Mouse (Mus musculus): ENCODE measurements around the gene Isyna1.
A peak's percentile ranks its signal among the peaks of the same experiment; 100 is the strongest.

The Isyna1 gene

DNA sequence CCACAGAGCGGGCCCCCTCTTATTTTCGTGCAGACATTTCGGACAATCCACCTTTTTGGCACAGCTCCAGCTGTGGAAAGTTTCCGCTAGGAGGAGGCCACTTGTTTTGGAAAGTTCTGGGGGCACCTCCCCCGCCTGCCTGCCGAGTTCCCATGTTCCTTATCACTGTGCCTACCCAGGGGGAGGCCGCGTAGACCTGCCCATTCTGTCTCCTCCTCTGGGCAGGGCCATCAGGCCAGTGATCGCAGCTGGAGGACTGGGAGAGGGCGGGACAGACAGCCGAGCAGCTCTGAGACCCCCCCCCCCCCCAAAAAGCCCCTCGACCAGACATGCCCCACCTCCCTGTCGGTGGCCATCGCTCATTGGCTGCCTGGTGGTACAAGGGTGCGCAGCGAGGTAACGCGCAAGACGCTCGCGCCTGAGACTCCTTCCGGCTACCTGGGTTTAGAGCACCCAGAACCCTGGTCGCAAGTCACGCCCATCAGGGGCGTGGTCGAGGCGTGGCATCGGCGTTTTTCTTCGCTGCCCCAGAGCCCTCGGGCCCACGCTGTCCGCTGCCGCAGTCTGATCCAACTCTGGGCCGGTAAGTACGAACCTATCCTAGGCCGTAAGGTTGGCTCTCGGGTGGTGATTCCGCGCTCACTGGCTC is at the start of gene Isyna1:
Gene Isyna1 (plus strand): TSS at position 413 of the 649 bp plus-strand sequence.
- H3K36me3 ChIP-seq (ENCODE audit: control insufficient read depth, insufficient read depth, low read length, poor library complexity, severe bottlenecking) = no peaks in the 10 kb centered on the region

DNA sequence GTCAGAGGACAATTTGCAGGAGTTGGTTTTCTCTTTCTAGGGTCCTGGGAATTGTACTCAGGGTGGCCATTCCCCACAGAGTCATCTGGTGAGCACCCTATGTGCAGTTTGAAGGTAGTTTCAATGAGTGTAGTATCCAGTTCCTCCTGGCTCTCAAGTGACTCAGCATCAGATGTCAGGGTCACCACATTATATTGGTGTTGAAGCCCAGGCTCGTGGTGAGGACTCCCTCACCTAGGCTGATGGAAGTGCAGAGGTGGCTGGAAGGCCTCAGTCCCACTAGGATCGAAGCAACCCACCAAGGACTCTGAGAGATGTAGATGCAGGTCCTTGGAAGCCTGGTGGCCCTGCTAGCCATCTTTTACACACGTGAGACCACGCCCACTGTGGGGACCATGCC is 47.8 kb upstream of the Isyna1 start:
- no peak for DNase-seq (ENCODE audit: low read depth, low spot score)
- Histone ChIP-seq H3K27me3 (ENCODE audit: control insufficient read depth, insufficient read depth, low read length, poor library complexity, severe bottlenecking) (no peaks in the 10 kb centered on the region), H3K36me3 (ENCODE audit: control insufficient read depth, insufficient read depth, low read length, poor library complexity, severe bottlenecking) (no peaks in the 10 kb centered on the region; the same call in 1 of the 2 replicates)

More for the DNA sequence above, at the start of gene Isyna1:
- no peaks in the 10 kb centered on the region for H3K27me3 ChIP-seq (ENCODE audit: control insufficient read depth, insufficient read depth, low read length, poor library complexity, severe bottlenecking)
- peak; percentile 97 for DNase-seq (ENCODE audit: low read depth, low spot score)

DNA sequence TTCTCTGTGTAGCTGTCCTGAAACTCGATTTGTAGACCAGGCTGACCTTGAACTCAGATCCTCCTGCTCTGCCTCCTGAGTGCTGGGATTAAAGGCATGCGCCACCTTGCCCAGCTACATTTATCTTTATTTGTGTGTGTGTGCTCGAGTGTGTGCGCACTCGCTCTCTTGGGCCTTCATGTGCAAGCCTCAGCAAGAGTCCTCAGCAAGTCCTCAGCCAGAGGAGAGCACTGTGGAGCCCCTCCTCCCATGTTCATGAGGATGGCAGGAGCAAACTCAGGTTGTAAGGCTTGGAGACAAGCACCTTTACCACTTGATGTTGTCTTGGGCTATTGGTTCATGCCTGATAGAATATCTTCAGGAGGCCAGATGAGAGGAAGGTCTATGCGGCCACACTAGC is 46.4 kb upstream of the Isyna1 start:
- no peak for DNase-seq (ENCODE audit: low read depth, low spot score)

DNA sequence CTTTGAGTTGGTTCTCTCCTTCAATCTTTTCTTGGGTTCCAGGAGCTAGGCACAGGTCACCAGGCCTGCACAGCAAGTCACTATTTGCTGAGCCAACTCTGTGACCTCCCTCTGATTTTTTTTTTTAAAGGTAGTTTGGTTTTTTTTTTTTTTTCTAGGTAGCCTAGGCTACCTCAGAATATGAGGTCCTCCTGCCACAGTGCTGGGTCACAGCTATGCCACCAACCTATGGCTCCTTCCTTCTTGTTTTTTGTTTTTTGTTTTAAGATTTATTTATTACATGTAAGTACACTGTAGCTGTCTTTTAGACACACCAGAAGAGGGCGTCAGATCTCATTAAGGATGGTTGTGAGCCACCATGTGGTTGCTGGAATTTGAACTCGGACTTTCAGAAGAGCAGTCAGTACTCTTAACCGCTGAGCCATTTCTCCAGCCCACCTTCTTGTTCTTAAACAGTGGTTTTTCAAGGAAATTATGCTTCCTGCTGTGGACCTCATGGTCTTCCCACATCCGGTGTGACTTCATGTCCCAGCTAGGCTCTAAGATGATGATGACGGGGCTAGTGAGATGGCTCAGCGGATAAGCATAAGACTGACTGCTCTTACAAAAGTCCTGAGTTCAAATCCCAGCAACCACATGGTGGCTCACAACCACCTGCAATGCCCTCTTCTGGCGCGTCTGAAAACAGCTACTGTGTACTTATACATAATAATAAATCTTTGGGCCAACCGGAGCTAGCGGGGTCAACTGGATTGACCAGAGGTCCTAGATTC is 44.6 kb upstream of the Isyna1 start:
- no peaks in the 10 kb centered on the region for H3K27me3 ChIP-seq (ENCODE audit: control insufficient read depth, insufficient read depth, low read length, poor library complexity, severe bottlenecking)
- DNase-seq (ENCODE audit: low read depth, low spot score) = no peak
- no peaks in the 10 kb centered on the region for H3K36me3 ChIP-seq (ENCODE audit: control insufficient read depth, insufficient read depth, low read length, poor library complexity, severe bottlenecking)

More for the DNA sequence above, 46.4 kb upstream of the Isyna1 start:
- no peaks in the 10 kb centered on the region; the same call in 1 of the 2 replicates for H3K36me3 ChIP-seq (ENCODE audit: control insufficient read depth, insufficient read depth, low read length, poor library complexity, severe bottlenecking)
- no peaks in the 10 kb centered on the region for H3K27me3 ChIP-seq (ENCODE audit: control insufficient read depth, insufficient read depth, low read length, poor library complexity, severe bottlenecking)

DNA sequence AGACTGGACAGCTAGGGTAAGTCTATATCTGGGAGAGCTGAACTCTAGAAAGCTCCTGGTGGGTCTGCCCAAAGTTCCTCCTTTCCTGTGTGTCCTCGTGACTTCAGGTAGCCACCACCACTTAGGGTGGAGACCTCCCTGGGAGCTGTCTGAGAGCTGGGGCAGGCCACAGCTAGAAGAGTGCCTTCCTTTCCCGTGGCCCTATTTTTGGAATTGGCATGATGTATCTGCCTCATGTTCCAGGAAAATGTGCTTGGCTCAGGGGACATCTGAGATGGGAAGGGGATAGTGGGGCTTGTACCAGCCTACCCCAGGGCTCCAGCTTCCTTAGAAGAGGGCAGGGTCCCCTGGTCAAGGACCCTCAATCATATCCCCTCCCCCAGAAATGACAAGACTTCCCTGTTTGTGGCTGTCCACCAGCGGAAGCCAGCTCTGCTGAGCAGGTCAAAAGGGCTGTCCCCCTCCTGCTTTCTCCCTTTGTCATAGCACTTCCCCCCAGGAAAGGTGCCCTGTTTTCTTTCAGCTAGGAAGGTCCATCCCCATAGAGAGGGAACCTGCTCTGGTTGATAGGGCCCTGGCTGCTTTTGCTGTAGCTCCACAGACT is 42.5 kb upstream of the Isyna1 start:
- Histone ChIP-seq H3K27me3 (ENCODE audit: control insufficient read depth, insufficient read depth, low read length, poor library complexity, severe bottlenecking) (no peaks in the 10 kb centered on the region), H3K36me3 (ENCODE audit: control insufficient read depth, insufficient read depth, low read length, poor library complexity, severe bottlenecking) (no peaks in the 10 kb centered on the region)
- no peak for DNase-seq (ENCODE audit: low read depth, low spot score)

DNA sequence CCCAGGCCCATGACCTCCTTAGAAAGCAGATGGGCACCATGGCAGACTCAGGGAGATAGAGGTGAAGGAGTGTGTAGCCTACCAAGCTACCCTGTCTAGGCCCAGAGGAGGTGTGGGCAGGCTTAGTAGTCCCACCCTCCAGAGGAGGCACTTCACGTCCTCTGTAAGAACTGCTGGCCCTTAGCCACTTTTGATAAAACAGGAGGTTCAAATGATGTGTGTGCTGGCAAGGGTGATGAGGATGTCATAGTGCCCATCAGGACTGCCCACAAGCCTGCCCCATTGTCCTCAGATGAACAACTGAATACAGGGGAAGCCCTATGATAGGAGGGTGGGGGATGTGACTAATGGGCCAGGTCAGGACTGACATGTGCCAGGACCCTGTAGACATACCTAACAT is 41.3 kb upstream of the Isyna1 start:
- no peaks in the 10 kb centered on the region for H3K36me3 ChIP-seq (ENCODE audit: control insufficient read depth, insufficient read depth, low read length, poor library complexity, severe bottlenecking)
- DNase-seq (ENCODE audit: low read depth, low spot score) = no peak
- H3K27me3 ChIP-seq (ENCODE audit: control insufficient read depth, insufficient read depth, low read length, poor library complexity, severe bottlenecking) = no peaks in the 10 kb centered on the region

DNA sequence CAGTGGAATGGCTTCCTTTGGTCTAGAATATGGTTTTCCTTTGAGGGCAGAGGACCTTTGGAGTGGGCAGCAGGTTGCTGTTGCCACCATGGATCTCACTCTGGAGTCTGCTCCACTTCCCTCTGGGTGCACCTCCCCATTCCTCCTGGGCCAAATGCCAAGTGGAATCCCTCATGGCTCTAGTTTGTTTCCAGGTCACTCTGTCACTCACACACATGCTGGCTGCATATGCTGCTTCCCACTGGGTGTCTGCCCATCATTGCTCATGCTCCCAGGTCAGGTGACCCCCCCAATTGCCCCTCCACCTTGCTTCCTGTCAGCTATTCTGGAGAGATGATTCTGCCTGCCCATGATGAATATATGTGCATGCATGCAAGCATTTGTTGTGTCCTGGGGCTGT is 40.4 kb upstream of the Isyna1 start:
- DNase-seq (ENCODE audit: low read depth, low spot score) = no peak
- no peaks in the 10 kb centered on the region for H3K27me3 ChIP-seq (ENCODE audit: control insufficient read depth, insufficient read depth, low read length, poor library complexity, severe bottlenecking)

DNA sequence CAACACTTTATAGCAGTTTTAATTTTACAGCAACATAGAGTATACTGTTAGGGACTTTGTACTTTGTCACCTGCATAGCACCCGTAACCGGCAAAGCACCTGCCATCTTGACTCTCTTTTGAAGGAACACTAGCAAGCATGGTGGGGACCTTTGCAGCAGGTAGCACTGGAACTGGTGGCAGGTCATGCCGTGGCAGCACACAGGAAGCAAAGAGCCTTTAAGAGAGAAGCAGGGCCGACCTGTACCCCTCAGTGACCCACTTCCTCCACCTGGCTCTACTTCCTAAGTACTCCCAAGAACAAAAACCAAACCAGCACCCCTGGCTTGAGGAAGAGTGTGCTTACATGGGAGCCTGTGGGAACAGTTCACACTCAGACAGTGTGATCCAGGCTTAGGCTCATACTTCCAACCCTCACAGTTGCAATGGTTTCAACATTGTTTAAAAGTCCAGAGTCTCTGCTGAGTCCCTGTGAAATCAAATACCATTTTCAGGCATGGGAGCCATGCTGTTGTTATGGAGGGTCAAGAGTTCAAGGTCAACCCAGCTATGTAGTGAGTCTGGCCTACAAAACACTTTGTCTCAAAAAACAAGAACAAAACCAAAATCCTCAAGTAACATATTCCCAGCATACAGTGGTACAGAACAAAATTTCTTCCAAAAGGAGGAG is 39.0 kb upstream of the Isyna1 start:
- Histone ChIP-seq H3K36me3 (ENCODE audit: control insufficient read depth, insufficient read depth, low read length, poor library complexity, severe bottlenecking) (no peaks in the 10 kb centered on the region), H3K27me3 (ENCODE audit: control insufficient read depth, insufficient read depth, low read length, poor library complexity, severe bottlenecking) (no peaks in the 10 kb centered on the region)
- no peak for DNase-seq (ENCODE audit: low read depth, low spot score)

More for the DNA sequence above, 40.4 kb upstream of the Isyna1 start:
- no peaks in the 10 kb centered on the region for H3K36me3 ChIP-seq (ENCODE audit: control insufficient read depth, insufficient read depth, low read length, poor library complexity, severe bottlenecking)

DNA sequence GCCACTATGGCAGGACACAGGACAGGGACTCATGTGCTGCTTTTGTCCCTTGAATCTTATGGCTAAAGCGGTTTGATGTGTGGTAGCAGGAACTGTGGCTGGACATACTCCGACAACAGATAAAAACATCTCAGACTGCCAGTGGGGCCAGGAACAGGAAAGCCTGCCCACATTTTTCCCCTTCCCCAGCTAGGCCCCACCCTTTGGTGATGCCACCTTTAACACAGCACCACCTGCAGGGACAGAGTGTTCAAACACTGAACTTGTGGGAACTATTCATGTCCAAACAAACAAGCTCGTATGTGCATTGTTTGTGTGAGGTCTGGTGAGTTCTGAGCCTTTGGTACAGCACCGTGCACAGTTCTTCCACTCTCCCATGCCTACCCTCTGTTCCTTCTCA is 35.8 kb upstream of the Isyna1 start:
- DNase-seq (ENCODE audit: low read depth, low spot score) = peak; percentile 44
- Histone ChIP-seq H3K36me3 (ENCODE audit: control insufficient read depth, insufficient read depth, low read length, poor library complexity, severe bottlenecking) (no peaks in the 10 kb centered on the region), H3K27me3 (ENCODE audit: control insufficient read depth, insufficient read depth, low read length, poor library complexity, severe bottlenecking) (no peaks in the 10 kb centered on the region)

DNA sequence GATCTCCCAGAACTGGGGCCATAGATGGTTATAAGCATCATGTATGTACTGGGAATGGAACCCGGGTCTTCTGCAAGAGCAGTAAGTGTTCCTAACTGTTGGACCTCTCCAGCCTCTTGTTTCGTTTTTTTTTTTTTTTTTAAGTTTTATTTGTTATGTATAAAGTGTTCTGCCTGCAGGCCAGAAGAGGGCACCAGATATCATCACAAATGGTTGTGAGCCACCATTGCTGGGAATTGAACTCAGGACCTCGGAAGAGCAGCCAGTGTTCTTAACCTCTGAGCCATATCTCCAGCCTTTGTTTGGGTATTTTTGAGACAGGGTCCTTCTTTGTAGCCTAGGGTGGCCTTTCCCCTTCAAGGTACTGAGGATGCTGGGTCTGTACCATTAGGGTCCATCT is 35.2 kb upstream of the Isyna1 start:
- no peaks in the 10 kb centered on the region for H3K27me3 ChIP-seq (ENCODE audit: control insufficient read depth, insufficient read depth, low read length, poor library complexity, severe bottlenecking)
- DNase-seq (ENCODE audit: low read depth, low spot score) = peak; percentile 59
- H3K36me3 ChIP-seq (ENCODE audit: control insufficient read depth, insufficient read depth, low read length, poor library complexity, severe bottlenecking) = no peaks in the 10 kb centered on the region

DNA sequence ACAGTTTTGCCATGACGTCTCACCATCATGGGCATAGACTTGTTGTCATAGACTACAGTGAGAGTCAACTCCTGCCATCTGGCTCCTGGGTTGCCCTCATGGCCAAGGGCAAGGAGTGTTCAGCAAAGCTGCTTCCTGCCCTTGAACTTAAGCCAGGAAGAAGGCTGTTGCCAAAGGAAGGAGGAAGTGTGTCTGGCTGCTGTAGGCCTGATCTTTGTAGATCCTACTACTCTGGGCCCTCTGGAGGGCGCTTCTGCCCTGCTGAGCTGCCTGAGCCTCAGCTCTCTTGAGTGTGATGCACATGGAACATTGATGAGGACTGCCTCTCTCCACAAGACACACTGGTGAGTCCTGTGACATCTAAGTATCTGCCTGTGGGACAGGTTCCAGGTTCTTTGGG is 34.1 kb upstream of the Isyna1 start:
- no peaks in the 10 kb centered on the region for H3K36me3 ChIP-seq (ENCODE audit: control insufficient read depth, insufficient read depth, low read length, poor library complexity, severe bottlenecking)
- H3K27me3 ChIP-seq (ENCODE audit: control insufficient read depth, insufficient read depth, low read length, poor library complexity, severe bottlenecking) = no peaks in the 10 kb centered on the region
- peak; percentile 48 for DNase-seq (ENCODE audit: low read depth, low spot score)

DNA sequence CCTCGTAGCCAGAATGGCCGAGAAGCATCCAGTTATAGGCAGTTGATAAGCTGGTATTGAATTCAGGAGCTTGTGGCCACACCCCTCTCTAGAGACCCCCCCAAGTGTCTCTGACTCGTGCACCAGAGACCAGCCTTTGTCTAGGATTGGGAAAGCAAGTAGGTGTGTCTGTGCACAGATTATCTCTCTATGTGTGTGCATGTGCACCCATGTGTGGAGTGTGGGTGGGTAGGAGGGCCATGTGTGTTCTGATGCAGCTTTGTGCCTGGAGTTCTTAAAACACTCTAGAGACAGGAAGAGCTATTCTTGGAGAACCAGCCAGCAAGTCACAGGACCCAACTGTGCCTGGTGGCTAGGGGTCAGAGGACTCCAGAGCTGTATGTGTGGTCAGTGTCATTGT is 33.6 kb upstream of the Isyna1 start:
- DNase-seq (ENCODE audit: low read depth, low spot score) = peak; percentile 13
- Histone ChIP-seq H3K27me3 (ENCODE audit: control insufficient read depth, insufficient read depth, low read length, poor library complexity, severe bottlenecking) (no peaks in the 10 kb centered on the region), H3K36me3 (ENCODE audit: control insufficient read depth, insufficient read depth, low read length, poor library complexity, severe bottlenecking) (no peaks in the 10 kb centered on the region)

DNA sequence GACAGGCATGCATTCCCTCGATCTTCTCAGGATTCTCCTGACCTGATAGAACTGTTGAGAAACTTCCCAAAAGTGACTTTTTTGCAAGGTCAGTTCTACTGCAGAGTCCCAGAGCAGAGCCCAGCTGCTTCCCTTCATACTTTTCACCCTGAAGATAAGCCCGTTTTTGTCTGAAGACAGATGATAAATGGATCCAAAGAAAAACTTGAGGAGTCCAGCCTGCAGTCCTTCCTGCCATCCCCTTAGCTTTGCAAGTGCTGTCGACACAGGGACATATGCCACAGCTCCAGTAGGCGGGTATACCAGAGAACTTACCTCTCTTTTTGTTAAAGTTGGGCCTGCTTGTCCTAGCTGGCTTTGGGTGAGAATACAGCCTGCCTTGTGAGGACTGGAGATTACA is 32.8 kb upstream of the Isyna1 start:
- no peak for DNase-seq (ENCODE audit: low read depth, low spot score)
- no peaks in the 10 kb centered on the region for H3K36me3 ChIP-seq (ENCODE audit: control insufficient read depth, insufficient read depth, low read length, poor library complexity, severe bottlenecking)
- H3K27me3 ChIP-seq (ENCODE audit: control insufficient read depth, insufficient read depth, low read length, poor library complexity, severe bottlenecking) = no peaks in the 10 kb centered on the region

DNA sequence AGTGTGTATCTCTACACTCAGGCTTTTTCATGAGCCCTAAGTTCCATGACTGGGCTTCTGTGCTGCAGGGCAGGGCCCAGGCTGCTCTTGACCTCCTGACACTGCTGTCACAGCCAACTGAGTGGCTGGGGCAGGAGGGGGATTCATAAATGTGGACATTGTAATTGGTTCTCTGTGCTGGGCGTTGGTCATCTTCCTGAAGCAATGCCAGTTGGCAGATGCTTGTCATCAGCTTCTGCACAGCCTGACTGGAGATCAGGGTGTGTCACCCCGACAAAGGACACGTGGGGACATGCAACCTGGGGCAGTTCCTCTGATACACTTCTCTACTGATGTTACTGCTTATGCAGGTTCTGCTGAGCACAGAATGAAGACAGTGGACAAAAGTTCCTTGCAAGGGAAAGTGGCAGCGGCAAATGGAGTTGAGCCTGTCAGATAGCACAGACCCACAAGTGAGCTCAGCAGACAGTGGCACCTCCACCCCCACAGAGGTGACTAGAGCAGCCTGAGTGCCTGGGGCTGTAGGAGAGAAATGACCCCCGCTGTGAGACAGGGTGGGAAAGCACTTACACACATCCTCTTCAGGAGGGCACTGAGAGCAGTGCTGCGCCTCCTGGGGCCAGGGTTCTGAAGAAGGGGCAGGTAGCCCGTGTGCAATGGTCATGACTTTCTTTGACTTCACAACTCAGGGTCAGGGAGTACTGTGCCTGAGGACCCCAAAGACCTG is 32.2 kb upstream of the Isyna1 start:
- Histone ChIP-seq H3K36me3 (ENCODE audit: control insufficient read depth, insufficient read depth, low read length, poor library complexity, severe bottlenecking) (no peaks in the 10 kb centered on the region), H3K27me3 (ENCODE audit: control insufficient read depth, insufficient read depth, low read length, poor library complexity, severe bottlenecking) (no peaks in the 10 kb centered on the region)
- no peak for DNase-seq (ENCODE audit: low read depth, low spot score)

Data from splenic B cell, adult 2 months (primary cell).